Mouse (Mus musculus) testis, adult 2 months (tissue): ENCODE measurements around the gene Brpf1.

Experiments used
- CTCF ChIP-seq: fragments of 200-500 bp; IDR thresholded peaks from 2 replicates; pipeline ENCODE4 v1.5.1; 2012; ENCODE audit warnings: low read depth, mild to moderate bottlenecking, inconsistent platforms, low read length, moderate library complexity; ENCODE audit not compliant: control insufficient read depth, insufficient read depth, insufficient replicate concordance
- POLR2A ChIP-seq: fragments of 200-500 bp; IDR thresholded peaks from 2 replicates; pipeline ENCODE4 v1.6.1; 2012; ENCODE audit warnings: low read depth, mild to moderate bottlenecking, inconsistent platforms, low read length, moderate library complexity; ENCODE audit not compliant: control insufficient read depth

GRCm38 (mm10) chr6:113362241-113362640, 55.3 kb downstream of the Brpf1 start:
- no peak for TF ChIP-seq CTCF
- no peak for TF ChIP-seq POLR2A
